Mouse (Mus musculus): ENCODE measurements around the gene Prom2. TPM values are rescaled to one million over a fixed set of nuclear protein-coding genes. Genes with fewer than 3 reads are reported as not detected.

The Prom2 gene
- polyA plus RNA-seq, 1 experiment from 2014 or later, result not detected

- no peak overlapping the region for H3K9ac ChIP-seq (ENCODE audit: low read length)
- ATAC-seq (ENCODE audit: insufficient number of reproducible peaks, insufficient read depth, low FRiP score, low read depth), result no peak
- H3K9me3 ChIP-seq (ENCODE audit: control insufficient read depth, low read length), result no peaks in the 10 kb centered on the region
- H3K36me3 ChIP-seq (ENCODE audit: control insufficient read depth, insufficient read depth, low read length), result no peaks in the 10 kb centered on the region
- 0 out of 2 replicates have a peak, but pooled peaks cover under 1% of the 10 kb centered on the region for H3K27me3 ChIP-seq (ENCODE audit: control insufficient read depth, insufficient read depth, low read length)
- no peak overlapping the region for H3K4me3 ChIP-seq (ENCODE audit: control insufficient read depth in 1 of 2, insufficient read depth in 1 of 2, low read depth in 1 of 2, low read length in 2 of 2)
- peaks cover 3 to 7% of the 10 kb centered on the region in 2 experiments; a peak in 3 of 4 replicates for H3K4me1 ChIP-seq (ENCODE audit: control insufficient read depth in 2 of 2, insufficient read depth in 2 of 2, low read length in 2 of 2)
- WGBS, result 78% methylated on average over 8 of the region's 8 CpGs
- no peak overlapping the region for H3K27ac ChIP-seq (replicated peaks in 1 of 2; ENCODE audit: control insufficient read depth in 1 of 2, insufficient read depth in 1 of 2, low read depth in 2 of 2, low read length in 2 of 2)
- no peak overlapping the region for H3K4me2 ChIP-seq (ENCODE audit: low read length)
Observed at GRCm38 (mm10) chr2:127517081-127517480, 24.2 kb downstream of the Prom2 start.

GRCm38 (mm10) chr2:127514380-127515124, 26.7 kb downstream of the Prom2 start:
- no peaks in the 10 kb centered on the region for H3K36me3 ChIP-seq (ENCODE audit: control insufficient read depth, insufficient read depth, low read length)
- no peak overlapping the region for H3K4me2 ChIP-seq (ENCODE audit: low read length)
- no peak overlapping the region for H3K9ac ChIP-seq (ENCODE audit: low read length)
- no peak overlapping the region for H3K27ac ChIP-seq (replicated peaks in 1 of 2; ENCODE audit: control insufficient read depth in 1 of 2, insufficient read depth in 1 of 2, low read depth in 2 of 2, low read length in 2 of 2)
- ATAC-seq (ENCODE audit: insufficient number of reproducible peaks, insufficient read depth, low FRiP score, low read depth), result no peak
- H3K9me3 ChIP-seq (ENCODE audit: control insufficient read depth, low read length), result no peaks in the 10 kb centered on the region
- no peak overlapping the region for H3K4me3 ChIP-seq (ENCODE audit: control insufficient read depth in 1 of 2, insufficient read depth in 1 of 2, low read depth in 1 of 2, low read length in 2 of 2)
- no peaks in the 10 kb centered on the region for H3K27me3 ChIP-seq (ENCODE audit: control insufficient read depth, insufficient read depth, low read length)
- H3K4me1 ChIP-seq (ENCODE audit: control insufficient read depth in 2 of 2, insufficient read depth in 2 of 2, low read length in 2 of 2), result no peaks in the 10 kb centered on the region
- WGBS, result 78% methylated on average over 9 of the region's 9 CpGs

- Histone ChIP-seq H3K27me3 (ENCODE audit: control insufficient read depth, insufficient read depth, low read length) (no peaks in the 10 kb centered on the region), H3K9me3 (ENCODE audit: control insufficient read depth, low read length) (no peaks in the 10 kb centered on the region), H3K9ac (ENCODE audit: low read length) (no peak overlapping the region), H3K4me3 (ENCODE audit: control insufficient read depth in 1 of 2, insufficient read depth in 1 of 2, low read depth in 1 of 2, low read length in 2 of 2) (no peak overlapping the region), H3K27ac (replicated peaks in 1 of 2; ENCODE audit: control insufficient read depth in 1 of 2, insufficient read depth in 1 of 2, low read depth in 2 of 2, low read length in 2 of 2) (no peak overlapping the region), H3K4me1 (ENCODE audit: control insufficient read depth in 2 of 2, insufficient read depth in 2 of 2, low read length in 2 of 2) (no peaks in the 10 kb centered on the region), H3K4me2 (ENCODE audit: low read length) (no peak overlapping the region), H3K36me3 (ENCODE audit: control insufficient read depth, insufficient read depth, low read length) (no peaks in the 10 kb centered on the region)
- 42% methylated on average over 3 of the region's 3 CpGs for WGBS
- no peak for ATAC-seq (ENCODE audit: insufficient number of reproducible peaks, insufficient read depth, low FRiP score, low read depth)
Observed at GRCm38 (mm10) chr2:127513244-127513643, 28.0 kb downstream of the Prom2 start.

- Histone ChIP-seq H3K4me3 (ENCODE audit: control insufficient read depth in 1 of 2, insufficient read depth in 1 of 2, low read depth in 1 of 2, low read length in 2 of 2) (no peak overlapping the region), H3K27ac (replicated peaks in 1 of 2; ENCODE audit: control insufficient read depth in 1 of 2, insufficient read depth in 1 of 2, low read depth in 2 of 2, low read length in 2 of 2) (no peak overlapping the region), H3K4me2 (ENCODE audit: low read length) (no peak overlapping the region), H3K4me1 (ENCODE audit: control insufficient read depth in 2 of 2, insufficient read depth in 2 of 2, low read length in 2 of 2) (no peaks in the 10 kb centered on the region), H3K9me3 (ENCODE audit: control insufficient read depth, low read length) (no peaks in the 10 kb centered on the region), H3K9ac (ENCODE audit: low read length) (no peak overlapping the region), H3K36me3 (ENCODE audit: control insufficient read depth, insufficient read depth, low read length) (no peaks in the 10 kb centered on the region), H3K27me3 (ENCODE audit: control insufficient read depth, insufficient read depth, low read length) (peaks cover 2% of the 10 kb centered on the region; the same call in 1 of the 2 replicates)
- WGBS, result 31% methylated on average over 4 of the region's 4 CpGs
- no peak for ATAC-seq (ENCODE audit: insufficient number of reproducible peaks, insufficient read depth, low FRiP score, low read depth)
Observed at GRCm38 (mm10) chr2:127511426-127511825, 29.8 kb downstream of the Prom2 start.

GRCm38 (mm10) chr2:127507967-127508660, 33.2 kb downstream of the Prom2 start:
- Histone ChIP-seq H3K9me3 (ENCODE audit: control insufficient read depth, low read length) (no peaks in the 10 kb centered on the region), H3K27ac (replicated peaks in 1 of 2; ENCODE audit: control insufficient read depth in 1 of 2, insufficient read depth in 1 of 2, low read depth in 2 of 2, low read length in 2 of 2) (no peak overlapping the region)
- 62% methylated on average over 7 of the region's 7 CpGs for WGBS

GRCm38 (mm10) chr2:127507077-127507774, 34.0 kb downstream of the Prom2 start:
- no peak; the same call in 1 of the 2 replicates for ATAC-seq (ENCODE audit: insufficient number of reproducible peaks, insufficient read depth, low FRiP score, low read depth)
- 25% methylated on average over 7 of the region's 7 CpGs for WGBS

More at GRCm38 (mm10) chr2:127507967-127508660, 33.2 kb downstream of the Prom2 start:
- Histone ChIP-seq H3K9ac (ENCODE audit: low read length) (no peak overlapping the region), H3K36me3 (ENCODE audit: control insufficient read depth, insufficient read depth, low read length) (no peaks in the 10 kb centered on the region), H3K4me2 (ENCODE audit: low read length) (no peak overlapping the region), H3K4me1 (ENCODE audit: control insufficient read depth in 2 of 2, insufficient read depth in 2 of 2, low read length in 2 of 2) (no peaks in the 10 kb centered on the region), H3K27me3 (ENCODE audit: control insufficient read depth, insufficient read depth, low read length) (peaks cover 15% of the 10 kb centered on the region), H3K4me3 (ENCODE audit: control insufficient read depth in 1 of 2, insufficient read depth in 1 of 2, low read depth in 1 of 2, low read length in 2 of 2) (no peak overlapping the region)
- ATAC-seq (ENCODE audit: insufficient number of reproducible peaks, insufficient read depth, low FRiP score, low read depth), result no peak

GRCm38 (mm10) chr2:127506131-127506632, 35.1 kb downstream of the Prom2 start:
- H3K9me3 ChIP-seq (ENCODE audit: control insufficient read depth, low read length), result no peaks in the 10 kb centered on the region
- no peaks in the 10 kb centered on the region for H3K4me1 ChIP-seq (ENCODE audit: control insufficient read depth in 2 of 2, insufficient read depth in 2 of 2, low read length in 2 of 2)
- no peak for ATAC-seq (ENCODE audit: insufficient number of reproducible peaks, insufficient read depth, low FRiP score, low read depth)
- H3K36me3 ChIP-seq (ENCODE audit: control insufficient read depth, insufficient read depth, low read length), result no peaks in the 10 kb centered on the region
- no peak overlapping the region for H3K9ac ChIP-seq (ENCODE audit: low read length)
- H3K27ac ChIP-seq (replicated peaks in 1 of 2; ENCODE audit: control insufficient read depth in 1 of 2, insufficient read depth in 1 of 2, low read depth in 2 of 2, low read length in 2 of 2), result no peak overlapping the region
- H3K4me2 ChIP-seq (ENCODE audit: low read length), result no peak overlapping the region
- H3K4me3 ChIP-seq (ENCODE audit: control insufficient read depth in 1 of 2, insufficient read depth in 1 of 2, low read depth in 1 of 2, low read length in 2 of 2), result no peak overlapping the region
- WGBS, result 84% methylated on average over 6 of the region's 6 CpGs
- peaks cover 22% of the 10 kb centered on the region for H3K27me3 ChIP-seq (ENCODE audit: control insufficient read depth, insufficient read depth, low read length)

More at GRCm38 (mm10) chr2:127507077-127507774, 34.0 kb downstream of the Prom2 start:
- no peaks in the 10 kb centered on the region for H3K36me3 ChIP-seq (ENCODE audit: control insufficient read depth, insufficient read depth, low read length)
- H3K4me3 ChIP-seq (ENCODE audit: control insufficient read depth in 1 of 2, insufficient read depth in 1 of 2, low read depth in 1 of 2, low read length in 2 of 2), result no peak overlapping the region
- no peak overlapping the region for H3K4me2 ChIP-seq (ENCODE audit: low read length)
- H3K9me3 ChIP-seq (ENCODE audit: control insufficient read depth, low read length), result no peaks in the 10 kb centered on the region
- peaks cover 15% of the 10 kb centered on the region for H3K27me3 ChIP-seq (ENCODE audit: control insufficient read depth, insufficient read depth, low read length)
- no peak overlapping the region for H3K9ac ChIP-seq (ENCODE audit: low read length)
- no peaks in the 10 kb centered on the region for H3K4me1 ChIP-seq (ENCODE audit: control insufficient read depth in 2 of 2, insufficient read depth in 2 of 2, low read length in 2 of 2)
- H3K27ac ChIP-seq (replicated peaks in 1 of 2; ENCODE audit: control insufficient read depth in 1 of 2, insufficient read depth in 1 of 2, low read depth in 2 of 2, low read length in 2 of 2), result no peak overlapping the region
